In genomic region chr16:93960495-93960894, GRCm38 (mm10) we compare ENCODE assay signal across 30 mouse cellular contexts. TPM values are rescaled to one million over a fixed set of nuclear protein-coding genes. Genes with fewer than 3 reads are reported as not detected.
"Had no signal": no experiment of that assay in that cellular context is flagged by ENCODE, and none has a peak within 500 bp of the region (broad histone marks: within the 10 kb centered on the region; RNA-seq: fewer than 3 reads in every experiment).

No protein-coding gene starts in this region.

- H3K27ac ChIP-seq: gastrocnemius, adult 2 months; heart, adult 2 months; hindbrain, embryonic 10.5 days; hindbrain, embryonic 12.5 days; hindbrain, embryonic 14.5 days; layer of hippocampus, adult 2 months; limb, embryonic 13.5 days; limb, embryonic 15.5 days had no signal

- DNase-seq: forebrain, postnatal 0 days; gastrocnemius, adult 2 months; gastrocnemius, postnatal 10 days; gastrocnemius, postnatal 25 days; heart, adult 11 months; heart, adult 2 months; heart, postnatal 10 days; heart, postnatal 4 days; kidney, adult 18-20 months; kidney, adult 8-10 months; kidney, postnatal 10 days; kidney, postnatal 25 days; kidney, postnatal 4 days; layer of hippocampus, postnatal 36 days; left cerebral cortex, postnatal 4 days had no signal

- H3K9ac ChIP-seq: forebrain, postnatal 0 days; heart, embryonic 12.5 days; hindbrain, embryonic 12.5 days; hindbrain, embryonic 14.5 days; limb, embryonic 13.5 days; limb, embryonic 15.5 days had no signal

- H3K4me2 ChIP-seq: heart, embryonic 12.5 days; hindbrain, embryonic 12.5 days; hindbrain, embryonic 14.5 days; limb, embryonic 13.5 days; limb, embryonic 15.5 days had no signal

- ATAC-seq: forebrain, postnatal 0 days; hindbrain, embryonic 16.5 days; inflammation-experienced regulatory T-cells, adult 6 months had no signal

- H3K4me1 ChIP-seq: heart, embryonic 12.5 days; hindbrain, embryonic 10.5 days; limb, embryonic 15.5 days had no signal

- H3K27me3 ChIP-seq: hindbrain, embryonic 12.5 days had no signal

- H3K9me3 ChIP-seq: heart, embryonic 12.5 days; hindbrain, embryonic 10.5 days; hindbrain, embryonic 12.5 days; limb, embryonic 13.5 days; limb, embryonic 15.5 days had no signal

- H3K36me3 ChIP-seq: heart, embryonic 12.5 days; hindbrain, embryonic 10.5 days; hindbrain, embryonic 12.5 days; limb, embryonic 13.5 days; limb, embryonic 15.5 days had no signal

- H3K4me3 ChIP-seq: gastrocnemius, adult 2 months; heart, adult 2 months; heart, embryonic 12.5 days; hindbrain, embryonic 10.5 days; hindbrain, embryonic 12.5 days; layer of hippocampus, adult 2 months; limb, embryonic 13.5 days; limb, embryonic 15.5 days had no signal

RNA-seq across cellular contexts. Expression of gene Cldn14, which starts 48.1 kb away (rescaled TPM):
- total RNA-seq: forebrain, postnatal 0 days; gastrocnemius, adult 2 months; gastrocnemius, postnatal 25 days; heart, adult 2 months; heart, postnatal 10 days; heart, postnatal 25 days; heart, postnatal 4 days; left cerebral cortex, adult 18-20 months; left cerebral cortex, postnatal 4 days had no signal
- polyA plus RNA-seq: forebrain, postnatal 0 days; heart, adult 2 months; heart, embryonic 12.5 days; heart, embryonic 14.5 days; heart, embryonic 16.5 days; hindbrain, embryonic 10.5 days; hindbrain, embryonic 14.5 days; hindbrain, embryonic 16.5 days; inflammation-experienced regulatory T-cells, adult 6 months; kidney, embryonic 14.5 days; limb, embryonic 11.5 days; limb, embryonic 13.5 days; limb, embryonic 15.5 days had no signal
